Mouse (Mus musculus) Patski (cell line): ENCODE measurements around the gene Elavl4. TPM values are rescaled to one million over a fixed set of nuclear protein-coding genes. Genes with fewer than 3 reads are reported as not detected.

Source experiments
- ATAC-seq: fragments of 100-300 bp; one replicate; pipeline ENCODE4 v1.8.0; 2021
- CTCF ChIA-PET: fragments of 350-600 bp; sonication (Branson Sonifier 250); formaldehyde crosslinking; loops from one replicate; lab custom pipeline; 2022; ENCODE audit warnings: inconsistent platforms; lab: Charles Lee
- POLR2A ChIA-PET: fragments of 350-600 bp; sonication (Branson Sonifier 250); formaldehyde crosslinking; loops from one replicate; lab custom pipeline; 2022; ENCODE audit warnings: antibody characterized with exemption, inconsistent platforms; lab: Charles Lee
- DNase-seq: peaks from one replicate; pipeline ENCODE4 v3.0.0-alpha.2; 2011; ENCODE audit warnings: low read depth, low spot score
- H3K27me3 ChIP-seq: fragments of 371-371 bp; one replicate; pipeline ENCODE4 v1.5.1; 2021
- CTCF ChIP-seq: fragments of 100-300 bp; IDR thresholded peaks from one replicate; pipeline ENCODE4 v1.5.1; 2021
- in situ Hi-C: fragments of 300-500 bp; cut with MboI; formaldehyde crosslinking; loops from 3 replicates; pipeline ENCODE4 v1.11.1; 2018; ENCODE audit warnings: low pct_unique_long_range_greater_than_20kb, mixed read lengths
- polyA plus RNA-seq: library from polyadenylated mRNA; unstranded; gene quantifications from one replicate; pipeline ENCODE4 v1.2.3, GENCODE M21; 2021

The Elavl4 gene
- polyA plus RNA-seq, 1 experiment from 2014 or later, result 0.04 TPM

DNA sequence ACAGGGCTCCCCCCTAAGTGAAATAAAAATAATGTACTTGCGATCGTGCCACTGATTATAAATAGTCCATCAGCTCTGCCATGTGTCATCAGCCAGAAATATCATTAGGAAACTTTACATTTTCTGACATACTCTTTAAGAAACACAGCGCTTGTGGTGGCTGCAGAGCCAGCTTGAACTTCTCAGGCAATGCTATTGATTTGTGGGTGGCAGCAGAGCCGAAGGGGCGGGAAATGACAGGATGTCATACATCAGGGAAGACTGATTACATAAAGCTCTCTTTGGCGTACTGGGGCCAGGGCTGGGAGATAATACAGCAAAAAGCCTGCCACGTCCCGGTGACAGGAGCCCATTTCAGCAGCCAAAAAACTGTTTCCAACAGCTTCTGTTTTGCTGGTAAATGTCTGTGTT is 124.1 kb downstream of the Elavl4 start:
- in situ Hi-C loops, result no loop called here
- DNase-seq (no peak), ATAC-seq (no peak)
- ChIA-PET CTCF (no interaction called here), POLR2A (no interaction called here)
- no peak for TF ChIP-seq CTCF
- no peaks in the 10 kb centered on the region for H3K27me3 ChIP-seq

GRCm38 (mm10) chr4:110225492-110225891 is 126.2 kb downstream of the Elavl4 start:
- ATAC-seq, result no peak
- POLR2A ChIA-PET, result no interaction called here
- TF ChIP-seq CTCF, result no peak
- no peaks in the 10 kb centered on the region for H3K27me3 ChIP-seq
- no peak for DNase-seq
- in situ Hi-C loops, result no loop called here
- CTCF ChIA-PET, result no interaction called here

- ATAC-seq (no peak), DNase-seq (no peak)
- POLR2A ChIA-PET, result no interaction called here
- no peak for TF ChIP-seq CTCF
- no peaks in the 10 kb centered on the region for H3K27me3 ChIP-seq
- in situ Hi-C loops, result no loop called here
- CTCF ChIA-PET, result no interaction called here
Measured at GRCm38 (mm10) chr4:110218819-110219218, 132.9 kb downstream of the Elavl4 start.

GRCm38 (mm10) chr4:110217553-110217952 is 134.2 kb downstream of the Elavl4 start:
- no peaks in the 10 kb centered on the region for H3K27me3 ChIP-seq
- DNase-seq, result no peak
- no peak for TF ChIP-seq CTCF
- ChIA-PET POLR2A (no interaction called here), CTCF (interaction anchor here (0.9 kb wide), 1 partner anchor 126 kb away, joined by 3 read pairs; no protein-coding TSS in a partner anchor)
- ATAC-seq, result no peak
- in situ Hi-C loops, result no loop called here

DNA sequence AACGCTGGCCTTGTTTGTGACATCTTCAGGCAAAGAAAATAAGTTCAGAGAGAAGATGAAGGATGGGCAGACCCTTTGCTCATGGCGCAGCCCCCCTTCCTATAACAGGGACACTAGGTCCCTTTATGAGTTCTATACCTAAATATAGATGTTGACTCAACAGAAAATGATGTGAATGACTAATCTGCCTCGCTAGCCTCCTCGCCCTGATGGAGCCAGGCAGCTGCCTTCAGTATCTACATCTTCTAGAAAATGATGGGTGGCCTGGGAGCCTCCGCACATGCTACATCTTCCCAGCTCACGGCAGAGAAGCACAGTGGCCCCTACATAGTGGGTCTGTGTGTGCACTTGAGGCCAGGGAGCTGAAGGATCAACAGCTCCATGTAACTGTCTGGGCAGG is 137.2 kb downstream of the Elavl4 start:
- in situ Hi-C loops, result no loop called here

GRCm38 (mm10) chr4:110213666-110214065 is 138.0 kb downstream of the Elavl4 start:
- no peaks in the 10 kb centered on the region for H3K27me3 ChIP-seq
- no peak for TF ChIP-seq CTCF
- ChIA-PET CTCF (no interaction called here), POLR2A (no interaction called here)
- ATAC-seq, result no peak
- DNase-seq, result no peak
- in situ Hi-C loops, result no loop called here

More for the DNA sequence above, 137.2 kb downstream of the Elavl4 start:
- no peak for DNase-seq
- no peaks in the 10 kb centered on the region for H3K27me3 ChIP-seq
- no peak for TF ChIP-seq CTCF
- ATAC-seq, result no peak
- POLR2A ChIA-PET, result no interaction called here
- CTCF ChIA-PET, result no interaction called here

GRCm38 (mm10) chr4:110210246-110210645 is 141.5 kb downstream of the Elavl4 start:
- no peak for DNase-seq
- ChIA-PET CTCF (no interaction called here), POLR2A (no interaction called here)
- no peak for ATAC-seq
- H3K27me3 ChIP-seq, result no peaks in the 10 kb centered on the region
- in situ Hi-C loops, result no loop called here
- no peak for TF ChIP-seq CTCF

GRCm38 (mm10) chr4:110209613-110210012 is 142.1 kb downstream of the Elavl4 start:
- CTCF ChIA-PET, result no interaction called here
- in situ Hi-C loops, result no loop called here
- TF ChIP-seq CTCF, result no peak
- POLR2A ChIA-PET, result no interaction called here
- no peaks in the 10 kb centered on the region for H3K27me3 ChIP-seq
- no peak for ATAC-seq
- no peak for DNase-seq

- CTCF ChIA-PET, result no interaction called here
- H3K27me3 ChIP-seq, result no peaks in the 10 kb centered on the region
- in situ Hi-C loops, result no loop called here
- ATAC-seq (no peak), DNase-seq (no peak)
- no peak for TF ChIP-seq CTCF
- POLR2A ChIA-PET, result no interaction called here
Measured at GRCm38 (mm10) chr4:110201680-110202079, 150.0 kb downstream of the Elavl4 start.

DNA sequence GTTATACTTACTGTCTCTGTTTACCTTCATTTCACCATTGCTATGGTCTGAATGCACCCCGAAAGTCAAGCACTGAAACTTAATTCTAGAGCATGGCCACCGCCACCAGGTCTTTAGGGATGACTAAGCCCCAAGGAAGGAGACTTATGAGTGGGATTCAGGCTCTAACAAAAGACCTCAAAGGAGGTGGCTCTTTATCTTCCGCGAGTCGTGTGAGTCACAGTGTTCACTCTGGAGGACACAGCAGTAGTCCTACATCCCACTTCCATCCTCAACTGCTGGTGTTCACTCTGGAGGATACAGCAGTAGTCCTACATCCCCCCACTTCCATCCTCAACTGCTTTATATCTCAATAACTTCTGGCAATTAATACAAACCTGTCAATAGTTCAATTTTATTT is 151.8 kb downstream of the Elavl4 start:
- CTCF ChIA-PET, result no interaction called here
- TF ChIP-seq CTCF, result no peak
- ATAC-seq (no peak), DNase-seq (no peak)
- H3K27me3 ChIP-seq, result no peaks in the 10 kb centered on the region
- in situ Hi-C loops, result no loop called here
- POLR2A ChIA-PET, result no interaction called here

DNA sequence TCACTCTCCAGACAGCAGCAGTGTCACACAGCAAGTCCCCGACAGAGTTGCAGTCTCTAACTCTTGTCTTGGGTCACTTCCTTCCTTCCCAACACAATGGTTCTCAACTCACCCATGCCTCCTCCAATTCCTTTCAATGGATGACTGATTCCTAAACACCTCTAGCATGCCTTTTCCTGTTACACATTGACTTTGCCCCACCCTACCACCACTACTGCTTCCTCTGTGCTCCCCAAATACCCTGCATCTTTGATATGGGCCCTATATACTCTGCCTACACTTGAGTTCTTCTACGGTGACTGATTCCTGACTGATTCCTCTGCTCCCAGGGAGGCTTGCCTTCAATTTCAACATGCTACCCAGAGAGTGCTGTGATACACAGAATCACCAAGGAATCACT is 153.1 kb downstream of the Elavl4 start:
- H3K27me3 ChIP-seq, result no peaks in the 10 kb centered on the region
- ATAC-seq (peak; percentile 44), DNase-seq (no peak)
- POLR2A ChIA-PET, result no interaction called here
- no peak for TF ChIP-seq CTCF
- in situ Hi-C loops, result no loop called here
- CTCF ChIA-PET, result no interaction called here

- DNase-seq, result no peak
- POLR2A ChIA-PET, result no interaction called here
- peak; percentile 60 for ATAC-seq
- TF ChIP-seq CTCF, result no peak
- no peaks in the 10 kb centered on the region for H3K27me3 ChIP-seq
- in situ Hi-C loops, result no loop called here
- CTCF ChIA-PET, result no interaction called here
Measured at GRCm38 (mm10) chr4:110177263-110177662, 174.4 kb downstream of the Elavl4 start.
